Mouse (Mus musculus): ENCODE measurements around the gene Rab44. TPM values are rescaled to one million over a fixed set of nuclear protein-coding genes. Genes with fewer than 3 reads are reported as not detected.

Gene Rab44
- polyA plus RNA-seq, 1 experiment, result not detected

GRCm38 (mm10) chr17:29143266-29143665 is 29.3 kb downstream of the Rab44 start:
- TF ChIP-seq CTCF (IDR thresholded peaks at IDR 0.05; ENCODE audit: low read depth, low read length) (no peak), EP300 (IDR thresholded peaks at IDR 0.05; ENCODE audit: insufficient read depth, low read depth, low read length) (no peak), POLR2A (IDR thresholded peaks at IDR 0.05; ENCODE audit: insufficient read depth, low read length) (no peak)
- H3K9me3 ChIP-seq (replicated peaks; ENCODE audit: control insufficient read depth, insufficient read depth, low read length, poor library complexity, severe bottlenecking), result no peaks in the 10 kb centered on the region
- no peaks in the 10 kb centered on the region for H3K27me3 ChIP-seq (ENCODE audit: control insufficient read depth, insufficient read depth, low read length, poor library complexity, severe bottlenecking)
- no peaks in the 10 kb centered on the region for H3K4me1 ChIP-seq (ENCODE audit: control insufficient read depth, insufficient read depth, low read length)
- H3K9ac ChIP-seq (ENCODE audit: low read depth, poor library complexity, severe bottlenecking), result no peak overlapping the region
- H3K36me3 ChIP-seq (ENCODE audit: control insufficient read depth, insufficient read depth, low read length, poor library complexity, severe bottlenecking), result no peaks in the 10 kb centered on the region
- no peak overlapping the region for H3K27ac ChIP-seq (ENCODE audit: insufficient read depth, low read length)
- H3K4me3 ChIP-seq (ENCODE audit: low read depth, low read length), result no peak overlapping the region

GRCm38 (mm10) chr17:29145101-29145500 is 31.2 kb downstream of the Rab44 start:
- Histone ChIP-seq H3K27me3 (ENCODE audit: control insufficient read depth, insufficient read depth, low read length, poor library complexity, severe bottlenecking) (no peaks in the 10 kb centered on the region), H3K4me3 (ENCODE audit: low read depth, low read length) (no peak overlapping the region), H3K4me1 (ENCODE audit: control insufficient read depth, insufficient read depth, low read length) (no peaks in the 10 kb centered on the region), H3K27ac (ENCODE audit: insufficient read depth, low read length) (no peak overlapping the region), H3K9ac (ENCODE audit: low read depth, poor library complexity, severe bottlenecking) (no peak overlapping the region), H3K36me3 (ENCODE audit: control insufficient read depth, insufficient read depth, low read length, poor library complexity, severe bottlenecking) (no peaks in the 10 kb centered on the region), H3K9me3 (replicated peaks; ENCODE audit: control insufficient read depth, insufficient read depth, low read length, poor library complexity, severe bottlenecking) (no peaks in the 10 kb centered on the region)
- no peak for TF ChIP-seq POLR2A (IDR thresholded peaks at IDR 0.05; ENCODE audit: insufficient read depth, low read length)
- no peak for TF ChIP-seq CTCF (IDR thresholded peaks at IDR 0.05; ENCODE audit: low read depth, low read length)
- no peak for TF ChIP-seq EP300 (IDR thresholded peaks at IDR 0.05; ENCODE audit: insufficient read depth, low read depth, low read length)

GRCm38 (mm10) chr17:29147273-29147672 is 33.3 kb downstream of the Rab44 start:
- Histone ChIP-seq H3K9me3 (replicated peaks; ENCODE audit: control insufficient read depth, insufficient read depth, low read length, poor library complexity, severe bottlenecking) (no peaks in the 10 kb centered on the region), H3K9ac (ENCODE audit: low read depth, poor library complexity, severe bottlenecking) (no peak overlapping the region), H3K27ac (ENCODE audit: insufficient read depth, low read length) (no peak overlapping the region), H3K4me3 (ENCODE audit: low read depth, low read length) (no peak overlapping the region), H3K4me1 (ENCODE audit: control insufficient read depth, insufficient read depth, low read length) (no peaks in the 10 kb centered on the region), H3K36me3 (ENCODE audit: control insufficient read depth, insufficient read depth, low read length, poor library complexity, severe bottlenecking) (no peaks in the 10 kb centered on the region), H3K27me3 (ENCODE audit: control insufficient read depth, insufficient read depth, low read length, poor library complexity, severe bottlenecking) (no peaks in the 10 kb centered on the region)
- TF ChIP-seq POLR2A (IDR thresholded peaks at IDR 0.05; ENCODE audit: insufficient read depth, low read length) (no peak), EP300 (IDR thresholded peaks at IDR 0.05; ENCODE audit: insufficient read depth, low read depth, low read length) (no peak), CTCF (IDR thresholded peaks at IDR 0.05; ENCODE audit: low read depth, low read length) (no peak)

GRCm38 (mm10) chr17:29147773-29148172 is 33.8 kb downstream of the Rab44 start:
- H3K27me3 ChIP-seq (ENCODE audit: control insufficient read depth, insufficient read depth, low read length, poor library complexity, severe bottlenecking), result no peaks in the 10 kb centered on the region
- H3K9me3 ChIP-seq (replicated peaks; ENCODE audit: control insufficient read depth, insufficient read depth, low read length, poor library complexity, severe bottlenecking), result no peaks in the 10 kb centered on the region
- TF ChIP-seq CTCF (IDR thresholded peaks at IDR 0.05; ENCODE audit: low read depth, low read length) (no peak), POLR2A (IDR thresholded peaks at IDR 0.05; ENCODE audit: insufficient read depth, low read length) (no peak), EP300 (IDR thresholded peaks at IDR 0.05; ENCODE audit: insufficient read depth, low read depth, low read length) (no peak)
- no peaks in the 10 kb centered on the region for H3K36me3 ChIP-seq (ENCODE audit: control insufficient read depth, insufficient read depth, low read length, poor library complexity, severe bottlenecking)
- no peak overlapping the region for H3K9ac ChIP-seq (ENCODE audit: low read depth, poor library complexity, severe bottlenecking)
- H3K27ac ChIP-seq (ENCODE audit: insufficient read depth, low read length), result no peak overlapping the region
- H3K4me1 ChIP-seq (ENCODE audit: control insufficient read depth, insufficient read depth, low read length), result no peaks in the 10 kb centered on the region
- no peak overlapping the region for H3K4me3 ChIP-seq (ENCODE audit: low read depth, low read length)

- H3K27me3 ChIP-seq (ENCODE audit: control insufficient read depth, insufficient read depth, low read length, poor library complexity, severe bottlenecking), result no peaks in the 10 kb centered on the region
- H3K9me3 ChIP-seq (replicated peaks; ENCODE audit: control insufficient read depth, insufficient read depth, low read length, poor library complexity, severe bottlenecking), result no peaks in the 10 kb centered on the region
- H3K36me3 ChIP-seq (ENCODE audit: control insufficient read depth, insufficient read depth, low read length, poor library complexity, severe bottlenecking), result no peaks in the 10 kb centered on the region
- H3K27ac ChIP-seq (ENCODE audit: insufficient read depth, low read length), result no peak overlapping the region
- no peak overlapping the region for H3K9ac ChIP-seq (ENCODE audit: low read depth, poor library complexity, severe bottlenecking)
- H3K4me1 ChIP-seq (ENCODE audit: control insufficient read depth, insufficient read depth, low read length), result no peaks in the 10 kb centered on the region
- H3K4me3 ChIP-seq (ENCODE audit: low read depth, low read length), result no peak overlapping the region
- no peak for TF ChIP-seq EP300 (IDR thresholded peaks at IDR 0.05; ENCODE audit: insufficient read depth, low read depth, low read length)
Measured at GRCm38 (mm10) chr17:29149766-29150165, 35.8 kb downstream of the Rab44 start.

- Histone ChIP-seq H3K36me3 (ENCODE audit: control insufficient read depth, insufficient read depth, low read length, poor library complexity, severe bottlenecking) (no peaks in the 10 kb centered on the region), H3K4me3 (ENCODE audit: low read depth, low read length) (no peak overlapping the region), H3K4me1 (ENCODE audit: control insufficient read depth, insufficient read depth, low read length) (peaks cover 4% of the 10 kb centered on the region), H3K27me3 (ENCODE audit: control insufficient read depth, insufficient read depth, low read length, poor library complexity, severe bottlenecking) (no peaks in the 10 kb centered on the region), H3K27ac (ENCODE audit: insufficient read depth, low read length) (no peak overlapping the region), H3K9ac (ENCODE audit: low read depth, poor library complexity, severe bottlenecking) (no peak overlapping the region), H3K9me3 (replicated peaks; ENCODE audit: control insufficient read depth, insufficient read depth, low read length, poor library complexity, severe bottlenecking) (no peaks in the 10 kb centered on the region)
- TF ChIP-seq CTCF (IDR thresholded peaks at IDR 0.05; ENCODE audit: low read depth, low read length) (no peak), POLR2A (IDR thresholded peaks at IDR 0.05; ENCODE audit: insufficient read depth, low read length) (no peak), EP300 (IDR thresholded peaks at IDR 0.05; ENCODE audit: insufficient read depth, low read depth, low read length) (no peak)
Measured at GRCm38 (mm10) chr17:29152547-29152946, 38.6 kb downstream of the Rab44 start.

All from ES-Bruce4 (cell line).